Mouse (Mus musculus) cerebellum, adult 2 months (tissue): ENCODE results near the gene Grm7. TPM values are rescaled to one million over a fixed set of nuclear protein-coding genes. Genes with fewer than 3 reads are reported as not detected.
A peak's percentile ranks its signal among the peaks of the same experiment; 100 is the strongest.

Source experiments
- DNase-seq, 2 experiments: peaks; one replicate each; pipeline ENCODE4 v3.0.0; 2021
- H3K27ac ChIP-seq: fragments of 200-500 bp; 2 replicates; pipeline ENCODE4 v1.5.1; 2012; ENCODE audit warnings: low read length, control low read depth, inconsistent platforms; ENCODE audit not compliant: insufficient read depth
- H3K27me3 ChIP-seq: fragments of 200-500 bp; 2 replicates; pipeline ENCODE4 v1.6.1; 2012; ENCODE audit warnings: inconsistent platforms, mild to moderate bottlenecking, low read length, moderate library complexity; ENCODE audit not compliant: control insufficient read depth, insufficient read depth
- H3K4me1 ChIP-seq: fragments of 200-500 bp; 2 replicates; pipeline ENCODE4 v1.6.1; 2011; ENCODE audit warnings: low read length; ENCODE audit not compliant: control insufficient read depth, insufficient read depth
- H3K4me3 ChIP-seq: fragments of 200-500 bp; replicated peaks from 2 replicates; pipeline ENCODE3; 2011; ENCODE audit warnings: mild to moderate bottlenecking, low read depth, low read length, control low read depth; ENCODE audit not compliant: insufficient read depth
- CTCF ChIP-seq: fragments of 200-500 bp; IDR thresholded peaks from 2 replicates; pipeline ENCODE4 v1.5.1; 2011; ENCODE audit warnings: low read depth, mild to moderate bottlenecking, control low read depth, low read length, moderate library complexity, borderline replicate concordance; ENCODE audit not compliant: insufficient read depth
- POLR2A ChIP-seq: fragments of 200-500 bp; IDR thresholded peaks from 2 replicates; pipeline ENCODE4 v1.6.1; 2011; ENCODE audit warnings: low read length, control low read depth, borderline replicate concordance; ENCODE audit not compliant: insufficient read depth
- WGBS: fragments of 180-500 bp; shearing (Covaris S2); methylation state at CpG from one replicate; pipeline ENCODE4 v1.1.7; 2018; 5-methylcytosine and 5-hydroxymethylcytosine counted together
- polyA plus RNA-seq: library from polyadenylated mRNA; depleted of rRNA; stranded (reverse); fragments of >200 nt; gene quantifications from 2 replicates; pipeline ENCODE4 v1.2.3, GENCODE M21; 2012

The Grm7 gene
- polyA plus RNA-seq, 1 experiment: 22.9 TPM

DNA sequence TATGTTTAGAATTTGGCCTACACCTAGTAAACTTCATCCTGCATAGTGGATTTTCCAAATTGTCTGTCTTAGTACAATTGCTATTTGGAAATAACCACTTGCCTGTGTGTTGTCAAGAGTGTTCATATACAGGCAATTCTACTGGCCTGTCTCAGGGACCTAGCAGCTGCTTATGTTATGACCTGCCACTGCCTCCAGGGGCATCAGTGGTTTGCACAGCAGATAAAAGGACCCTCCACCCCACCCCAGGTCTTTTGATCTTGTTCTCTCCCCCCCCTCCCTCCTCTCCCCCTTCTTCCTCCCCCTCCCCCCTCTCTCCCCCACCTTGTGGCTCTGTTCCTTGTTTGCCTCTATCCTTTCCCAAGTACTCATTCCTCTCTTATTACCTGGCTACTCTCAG lies 403.9 kb downstream of the Grm7 start:
- no peaks in the 10 kb centered on the region for H3K4me1 ChIP-seq
- DNase-seq: no peak
- TF ChIP-seq CTCF (no peak), POLR2A (no peak)
- no peaks in the 10 kb centered on the region; the same call in 1 of the 2 replicates for H3K27me3 ChIP-seq
- no peak overlapping the region for H3K27ac ChIP-seq
- H3K4me3 ChIP-seq: no peak overlapping the region

DNA sequence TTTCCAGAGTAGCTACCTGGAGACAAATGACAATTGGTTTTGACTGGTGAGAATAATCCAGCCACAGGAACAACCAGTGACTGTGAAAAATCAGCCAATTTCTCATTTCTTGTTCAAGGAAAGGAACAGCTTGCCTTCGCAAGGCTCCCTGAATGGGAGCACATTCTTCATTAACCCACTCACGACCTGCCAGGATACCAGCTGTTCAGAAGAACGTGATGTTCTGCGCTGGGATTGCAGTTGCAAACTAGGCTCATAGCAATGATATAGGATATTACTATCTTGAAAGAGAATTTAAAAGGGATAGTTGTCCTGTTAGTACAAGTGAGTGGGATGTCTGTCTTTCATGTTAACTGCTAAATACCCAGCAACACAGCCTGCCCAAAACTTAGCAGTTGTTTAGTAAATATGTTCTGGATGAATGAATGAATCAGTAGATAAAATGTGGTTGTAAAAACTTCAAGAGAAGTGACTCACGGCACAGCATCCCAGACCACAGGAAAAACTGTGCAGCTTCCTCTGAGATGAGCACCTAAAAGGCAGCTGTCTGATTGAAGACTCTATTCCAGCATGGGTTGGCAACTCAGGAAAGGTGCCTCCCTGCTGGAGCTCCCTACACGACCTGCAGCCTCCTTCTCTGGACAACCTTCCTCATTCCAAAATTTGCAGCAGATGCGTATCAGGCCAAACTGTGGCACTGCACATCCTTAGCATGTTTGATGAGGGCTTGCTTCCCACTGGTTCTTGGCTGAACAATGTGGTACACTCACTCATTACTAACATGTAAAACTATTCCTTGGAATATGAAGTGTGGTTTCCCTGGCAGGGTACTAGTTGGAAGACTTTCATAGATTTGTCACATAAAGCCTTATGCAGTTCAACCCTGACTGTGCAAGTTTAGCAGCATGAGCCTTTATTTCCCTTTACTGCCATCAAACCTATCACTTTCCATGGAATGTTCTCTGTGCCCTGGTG lies 408.9 kb downstream of the Grm7 start:
- TF ChIP-seq CTCF (no peak), POLR2A (no peak)
- DNase-seq: no peak
- WGBS: 16% methylated on average over 7 of the region's 7 CpGs
- H3K27me3 ChIP-seq: no peaks in the 10 kb centered on the region; the same call in 1 of the 2 replicates
- H3K4me3 ChIP-seq: no peak overlapping the region
- no peaks in the 10 kb centered on the region for H3K4me1 ChIP-seq
- no peak overlapping the region for H3K27ac ChIP-seq

DNA sequence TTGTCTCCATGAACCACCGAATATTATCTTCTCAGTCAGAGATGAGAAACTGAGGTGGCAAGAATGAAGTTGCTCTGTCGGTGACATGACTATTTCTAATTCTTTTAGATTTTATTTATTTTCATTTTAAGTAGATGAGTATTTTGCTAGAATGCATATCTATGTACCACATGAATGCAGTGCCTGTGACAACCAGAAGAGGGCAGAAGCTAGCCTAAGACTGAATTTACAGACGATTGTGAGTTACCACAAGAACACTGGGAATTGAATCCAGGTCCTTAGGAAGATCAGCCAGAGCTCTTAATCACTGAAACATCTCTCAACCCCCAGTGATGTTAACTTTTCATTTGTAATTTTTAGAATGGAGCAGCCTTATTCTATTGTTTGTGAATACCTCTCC lies 412.4 kb downstream of the Grm7 start:
- no peak for DNase-seq
- WGBS: 91% methylated on average over 3 of the region's 3 CpGs
- TF ChIP-seq CTCF: peak; percentile 24; the same call in 1 of the 2 replicates
- TF ChIP-seq POLR2A: no peak
- Histone ChIP-seq H3K4me1 (no peaks in the 10 kb centered on the region), H3K27me3 (no peaks in the 10 kb centered on the region; the same call in 1 of the 2 replicates), H3K4me3 (no peak overlapping the region), H3K27ac (no peak overlapping the region)

DNA sequence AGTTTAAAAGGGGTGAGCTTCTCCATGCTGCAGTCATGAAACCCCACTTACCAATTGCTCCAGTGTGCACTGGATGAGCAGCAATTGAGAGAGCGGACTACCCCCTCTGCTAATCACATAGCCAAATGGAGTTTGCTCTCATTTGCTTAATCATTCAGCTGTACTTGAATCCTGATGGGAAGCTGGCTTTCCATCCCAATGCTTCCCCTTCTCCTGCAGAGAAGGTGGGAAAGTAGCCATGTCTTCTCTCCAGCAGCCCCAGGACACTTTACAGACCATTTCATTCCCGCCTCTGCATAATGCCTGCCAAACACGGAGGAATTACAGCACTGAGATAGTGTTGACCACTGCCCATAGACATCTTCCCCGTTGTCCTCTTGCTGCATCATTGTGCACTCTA lies 414.6 kb downstream of the Grm7 start:
- WGBS: 12% methylated on average over 4 of the region's 4 CpGs
- Histone ChIP-seq H3K4me3 (no peak overlapping the region), H3K4me1 (no peaks in the 10 kb centered on the region), H3K27ac (no peak overlapping the region), H3K27me3 (no peaks in the 10 kb centered on the region; the same call in 1 of the 2 replicates)
- TF ChIP-seq POLR2A (no peak), CTCF (no peak)
- no peak for DNase-seq

DNA sequence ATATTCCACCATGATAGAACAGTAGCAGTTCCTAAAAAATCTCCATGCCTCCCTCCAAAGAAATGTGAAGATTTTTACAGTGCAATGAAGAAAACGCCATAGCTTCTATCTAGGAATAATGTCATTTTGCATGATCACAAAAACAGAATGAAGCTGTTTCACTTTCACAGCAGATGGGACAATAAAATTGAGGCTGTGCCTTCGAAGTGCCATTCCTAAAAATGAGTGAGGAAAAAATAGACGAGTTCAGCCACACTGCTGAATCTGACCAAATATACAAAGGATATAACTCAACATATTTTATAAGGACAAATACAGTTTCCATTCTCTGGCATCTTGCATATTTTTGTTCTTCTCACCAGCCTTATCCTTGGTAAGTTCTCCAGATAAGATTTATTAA lies 439.2 kb downstream of the Grm7 start:
- Histone ChIP-seq H3K27ac (no peak overlapping the region), H3K27me3 (no peaks in the 10 kb centered on the region; the same call in 1 of the 2 replicates), H3K4me1 (no peaks in the 10 kb centered on the region), H3K4me3 (no peak overlapping the region)
- no peak for TF ChIP-seq CTCF
- DNase-seq: no peak
- 93% methylated on average over 3 of the region's 3 CpGs for WGBS

- Histone ChIP-seq H3K4me1 (no peaks in the 10 kb centered on the region), H3K27ac (no peak overlapping the region), H3K4me3 (no peak overlapping the region), H3K27me3 (no peaks in the 10 kb centered on the region; the same call in 1 of the 2 replicates)
- no peak for DNase-seq
- WGBS: 91% methylated on average over 1 of the region's 1 CpGs
- TF ChIP-seq POLR2A: no peak
- no peak for TF ChIP-seq CTCF
Measured at GRCm38 (mm10) chr6:111094818-111095217, 449.4 kb downstream of the Grm7 start.

- Histone ChIP-seq H3K27me3 (no peaks in the 10 kb centered on the region), H3K4me1 (no peaks in the 10 kb centered on the region), H3K27ac (no peak overlapping the region), H3K4me3 (no peak overlapping the region)
- DNase-seq: no peak
- TF ChIP-seq POLR2A (no peak), CTCF (no peak)
- WGBS: 9% methylated on average over 1 of the region's 1 CpGs
Measured at GRCm38 (mm10) chr6:111105485-111105884, 460.1 kb downstream of the Grm7 start.

DNA sequence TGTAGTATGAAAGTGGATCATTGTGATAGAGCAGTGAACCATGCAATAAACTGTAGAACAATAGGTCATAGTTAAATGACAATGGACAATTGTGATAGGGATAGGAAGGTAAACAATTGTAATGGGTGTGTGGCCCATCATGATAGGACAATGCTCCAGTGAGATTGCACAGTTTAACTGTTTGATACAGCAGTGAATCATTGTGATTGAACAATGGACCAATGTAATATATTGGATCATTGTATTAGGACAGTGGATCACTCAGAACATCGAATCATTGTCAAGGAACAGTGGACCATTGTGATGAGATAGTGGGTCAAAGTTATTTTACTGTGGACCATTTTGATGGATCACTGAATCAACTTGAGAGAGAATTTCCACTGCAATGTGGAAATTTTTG lies 515.7 kb downstream of the Grm7 start:
- Histone ChIP-seq H3K4me3 (no peak overlapping the region), H3K27me3 (no peaks in the 10 kb centered on the region), H3K4me1 (no peaks in the 10 kb centered on the region), H3K27ac (no peak overlapping the region)
- DNase-seq: no peak
- WGBS: 70% methylated on average over 1 of the region's 1 CpGs
- no peak for TF ChIP-seq POLR2A
- no peak for TF ChIP-seq CTCF
